Mouse (Mus musculus) ES-E14 (cell line): Measurements from ENCODE around the gene Gtdc1. TPM values are rescaled to one million over a fixed set of nuclear protein-coding genes. Genes with fewer than 3 reads are reported as not detected.

ENCODE experiments used
- DNase-seq: peaks from one replicate; pipeline ENCODE4 v3.0.0-alpha.2; 2013; ENCODE audit warnings: low read depth, low spot score
- H3K27ac ChIP-seq: 2 replicates; pipeline ENCODE4 v1.5.1; 2012; ENCODE audit warnings: low read depth, mild to moderate bottlenecking, low read length, moderate library complexity, mixed read lengths; ENCODE audit not compliant: poor library complexity, insufficient read depth, severe bottlenecking
- H3K36me3 ChIP-seq: 2 replicates; pipeline ENCODE4 v1.6.1; 2012; ENCODE audit warnings: mild to moderate bottlenecking, low read length, moderate library complexity, mixed read lengths; ENCODE audit not compliant: control insufficient read depth, poor library complexity, insufficient read depth, severe bottlenecking
- H3K4me1 ChIP-seq, 2 experiments: fragments of 150-350 bp in 1 of 2; sonication (generic) in 1 of 2; 2 replicates each; pipeline ENCODE4 v1.6.1; 2012; ENCODE audit warnings: low read length in 2 of 2, mild to moderate bottlenecking in 1 of 2, mixed read lengths in 1 of 2; ENCODE audit not compliant: control insufficient read depth in 2 of 2, insufficient read depth in 2 of 2, poor library complexity in 1 of 2
- H3K4me3 ChIP-seq, 2 experiments: fragments of 150-350 bp in 1 of 2; sonication (generic) in 1 of 2; 2 replicates each; pipeline ENCODE4 v1.5.1; 2012; ENCODE audit warnings: low read length in 2 of 2, low read depth in 1 of 2, mild to moderate bottlenecking in 1 of 2, mixed read lengths in 1 of 2; ENCODE audit not compliant: insufficient read depth in 1 of 2, poor library complexity in 1 of 2, severe bottlenecking in 1 of 2
- H3K9ac ChIP-seq: 2 replicates; pipeline ENCODE4 v1.6.1; 2012; ENCODE audit warnings: low read depth, mild to moderate bottlenecking, low read length, mixed read lengths; ENCODE audit not compliant: poor library complexity, insufficient read depth, severe bottlenecking
- H3K9me3 ChIP-seq: fragments of 150-350 bp; sonication (generic); 2 replicates; pipeline ENCODE4 v1.6.1; 2012; ENCODE audit warnings: low read depth, mild to moderate bottlenecking, low read length; ENCODE audit not compliant: control insufficient read depth, insufficient read depth
- CHD2 ChIP-seq: IDR thresholded peaks from 2 replicates; pipeline ENCODE4 v1.6.1; 2014; ENCODE audit warnings: mild to moderate bottlenecking, low read depth, low read length, inconsistent platforms
- HCFC1 ChIP-seq: IDR thresholded peaks from 2 replicates; pipeline ENCODE4 v1.6.1; 2012; ENCODE audit warnings: low read length, inconsistent platforms, borderline replicate concordance; ENCODE audit not compliant: insufficient read depth
- MAFK ChIP-seq: IDR thresholded peaks from 2 replicates; pipeline ENCODE4 v1.6.1; 2014; ENCODE audit warnings: mild to moderate bottlenecking, low read depth, low read length, inconsistent platforms; ENCODE audit not compliant: insufficient read depth
- ZC3H11A ChIP-seq: IDR thresholded peaks from 2 replicates; pipeline ENCODE4 v1.6.1; 2012; ENCODE audit warnings: low read depth, mild to moderate bottlenecking, inconsistent platforms, low read length, borderline replicate concordance
- ZNF384 ChIP-seq: IDR thresholded peaks from 2 replicates; pipeline ENCODE4 v1.6.1; 2012; ENCODE audit warnings: low read depth, low read length, inconsistent platforms
- in situ Hi-C, 2 experiments: fragments of 600-800 bp; cut with MboI; formaldehyde crosslinking; loops; one replicate each; pipeline ENCODE4 v1.15.1; 2025; ENCODE audit warnings: low sequenced_read_pairs in 2 of 2, inconsistent platforms in 1 of 2; ENCODE audit not compliant: unreplicated experiment in 2 of 2
- total RNA-seq: library from RNA; depleted of rRNA; stranded (reverse); fragments of 300-350 nt; gene quantifications from 2 replicates; pipeline ENCODE4 v1.2.3, GENCODE M21; 2012

Gene Gtdc1
- total RNA-seq, 1 experiment, result 11.2 TPM

- in situ Hi-C loops, result no loop called here
- Histone ChIP-seq H3K9me3 (no peaks in the 10 kb centered on the region), H3K4me3 (no peak overlapping the region), H3K36me3 (no peaks in the 10 kb centered on the region), H3K4me1 (no peaks in the 10 kb centered on the region), H3K27ac (no peak overlapping the region), H3K9ac (no peak overlapping the region)
- TF ChIP-seq HCFC1, result no peak
- TF ChIP-seq ZC3H11A, result no peak
- no peak for TF ChIP-seq ZNF384
- no peak for TF ChIP-seq MAFK
- no peak for TF ChIP-seq CHD2
- DNase-seq, result no peak
Observed at GRCm38 (mm10) chr2:44961192-44961591, 33.7 kb upstream of the Gtdc1 start.

GRCm38 (mm10) chr2:44960561-44960960, 33.1 kb upstream of the Gtdc1 start:
- DNase-seq, result no peak
- Histone ChIP-seq H3K9me3 (no peaks in the 10 kb centered on the region), H3K36me3 (no peaks in the 10 kb centered on the region), H3K4me1 (no peaks in the 10 kb centered on the region), H3K9ac (no peak overlapping the region), H3K27ac (no peak overlapping the region), H3K4me3 (no peak overlapping the region)
- in situ Hi-C loops, result no loop called here
- no peak for TF ChIP-seq ZNF384
- TF ChIP-seq ZC3H11A, result no peak

- Histone ChIP-seq H3K4me3 (no peak overlapping the region), H3K36me3 (no peaks in the 10 kb centered on the region), H3K9ac (no peak overlapping the region), H3K27ac (no peak overlapping the region), H3K9me3 (no peaks in the 10 kb centered on the region), H3K4me1 (0 out of 4 replicates have a peak, but pooled peaks cover 0 to 5% of the 10 kb centered on the region in 2 experiments)
- no peak for DNase-seq
- in situ Hi-C loops, result no loop called here
- TF ChIP-seq CHD2 (no peak), ZNF384 (no peak), HCFC1 (no peak), ZC3H11A (no peak), MAFK (no peak)
Observed at GRCm38 (mm10) chr2:44957329-44957797, 29.9 kb upstream of the Gtdc1 start.

- in situ Hi-C loops, result no loop called here
- Histone ChIP-seq H3K4me3 (no peak overlapping the region), H3K4me1 (0 out of 4 replicates have a peak, but pooled peaks cover 0 to 5% of the 10 kb centered on the region in 2 experiments), H3K9ac (no peak overlapping the region), H3K27ac (no peak overlapping the region), H3K36me3 (no peaks in the 10 kb centered on the region), H3K9me3 (no peaks in the 10 kb centered on the region)
- DNase-seq, result no peak
- TF ChIP-seq MAFK (no peak), HCFC1 (no peak)
Observed at GRCm38 (mm10) chr2:44956232-44956631, 28.8 kb upstream of the Gtdc1 start.

GRCm38 (mm10) chr2:44955506-44955905, 28.0 kb upstream of the Gtdc1 start:
- Histone ChIP-seq H3K36me3 (no peaks in the 10 kb centered on the region), H3K4me3 (no peak overlapping the region), H3K27ac (no peak overlapping the region), H3K4me1 (0 out of 4 replicates have a peak, but pooled peaks cover 0 to 5% of the 10 kb centered on the region in 2 experiments), H3K9me3 (no peaks in the 10 kb centered on the region), H3K9ac (no peak overlapping the region)
- TF ChIP-seq ZC3H11A (no peak), MAFK (no peak), ZNF384 (no peak), CHD2 (no peak), HCFC1 (no peak)
- in situ Hi-C loops, result no loop called here
- no peak for DNase-seq
